Mouse (Mus musculus): ENCODE results near the gene Gtpbp4. TPM values are rescaled to one million over a fixed set of nuclear protein-coding genes. Genes with fewer than 3 reads are reported as not detected.
"Not testable (repeated sequence)": the region's sequence is repeated elsewhere in the genome, so short reads cannot be mapped to it uniquely, and the experiment has no call there.

Gene Gtpbp4
- total RNA-seq, 2 experiments from 2014 or later = 39.8 to 45.0 TPM

DNA sequence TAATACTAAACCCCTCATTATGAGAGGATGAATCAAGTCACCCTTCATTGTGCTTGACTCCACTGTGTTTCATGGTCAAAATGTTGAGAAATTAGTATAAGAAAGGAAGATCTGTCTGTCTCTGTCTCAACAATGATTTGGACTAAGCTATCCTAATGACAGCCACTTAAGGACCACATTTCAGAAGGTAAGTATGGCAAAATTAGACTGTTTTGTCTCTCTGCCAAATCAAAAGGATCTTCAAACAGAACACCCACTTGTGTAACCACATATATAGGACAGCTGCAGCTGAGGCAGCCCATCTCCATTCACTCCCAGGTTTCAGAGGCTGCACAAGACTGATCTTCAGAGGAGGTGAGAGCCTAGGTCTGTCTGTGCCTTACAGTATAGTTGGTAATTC is 43.3 kb downstream of the Gtpbp4 start, which contains the start of gene Idi2:
Gene Idi2, plus strand, starts transcription at position 301 of the 400 bp plus-strand sequence.
- not testable (repeated sequence) for H3K27ac ChIP-seq; H3K4me3 ChIP-seq; DNase-seq (ENCODE audit: low spot score in 2 of 2)

DNA sequence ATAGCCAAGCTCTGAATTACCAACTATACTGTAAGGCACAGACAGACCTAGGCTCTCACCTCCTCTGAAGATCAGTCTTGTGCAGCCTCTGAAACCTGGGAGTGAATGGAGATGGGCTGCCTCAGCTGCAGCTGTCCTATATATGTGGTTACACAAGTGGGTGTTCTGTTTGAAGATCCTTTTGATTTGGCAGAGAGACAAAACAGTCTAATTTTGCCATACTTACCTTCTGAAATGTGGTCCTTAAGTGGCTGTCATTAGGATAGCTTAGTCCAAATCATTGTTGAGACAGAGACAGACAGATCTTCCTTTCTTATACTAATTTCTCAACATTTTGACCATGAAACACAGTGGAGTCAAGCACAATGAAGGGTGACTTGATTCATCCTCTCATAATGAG is 47.8 kb downstream of the Gtpbp4 start, which contains the start of gene Gm9745:
Gene Gm9745, minus strand, starts transcription at position 101 of the 400 bp plus-strand sequence.
- DNase-seq (ENCODE audit: low spot score in 2 of 2) = not testable (repeated sequence)

GRCm38 (mm10) chr13:8943828-8944227 is 52.1 kb downstream of the Gtpbp4 start:
- H3K4me3 ChIP-seq; H3K27ac ChIP-seq; DNase-seq (ENCODE audit: low spot score in 2 of 2): not testable (repeated sequence)

More for the DNA sequence above, 47.8 kb downstream of the Gtpbp4 start, which contains the start of gene Gm9745:
- not testable (repeated sequence) for H3K27ac ChIP-seq, H3K4me3 ChIP-seq

DNA sequence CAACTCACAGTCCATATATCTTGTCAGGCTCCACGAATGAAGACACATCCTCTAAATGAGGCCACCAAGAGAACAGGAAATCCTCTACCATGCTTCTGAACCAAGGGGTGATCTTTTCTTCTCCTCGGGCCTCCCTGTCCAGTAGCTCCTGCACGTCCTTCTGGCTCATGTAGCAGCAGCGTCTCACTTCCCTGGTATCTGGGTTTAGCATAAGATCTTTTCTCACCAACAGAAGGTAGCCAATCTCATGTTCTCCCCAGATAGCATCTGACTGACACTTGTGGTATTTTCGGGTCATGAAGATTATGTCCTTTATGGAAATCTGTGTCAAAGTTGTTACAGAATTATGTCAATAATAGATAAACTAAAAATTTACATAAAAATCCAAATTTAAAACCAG is 54.2 kb downstream of the Gtpbp4 start:
- not testable (repeated sequence) for H3K27ac ChIP-seq; DNase-seq (ENCODE audit: low spot score in 2 of 2); H3K4me3 ChIP-seq

- DNase-seq (ENCODE audit: low spot score in 2 of 2); H3K4me3 ChIP-seq; H3K27ac ChIP-seq: not testable (repeated sequence)
Observed at GRCm38 (mm10) chr13:8941110-8941509, 54.8 kb downstream of the Gtpbp4 start.

DNA sequence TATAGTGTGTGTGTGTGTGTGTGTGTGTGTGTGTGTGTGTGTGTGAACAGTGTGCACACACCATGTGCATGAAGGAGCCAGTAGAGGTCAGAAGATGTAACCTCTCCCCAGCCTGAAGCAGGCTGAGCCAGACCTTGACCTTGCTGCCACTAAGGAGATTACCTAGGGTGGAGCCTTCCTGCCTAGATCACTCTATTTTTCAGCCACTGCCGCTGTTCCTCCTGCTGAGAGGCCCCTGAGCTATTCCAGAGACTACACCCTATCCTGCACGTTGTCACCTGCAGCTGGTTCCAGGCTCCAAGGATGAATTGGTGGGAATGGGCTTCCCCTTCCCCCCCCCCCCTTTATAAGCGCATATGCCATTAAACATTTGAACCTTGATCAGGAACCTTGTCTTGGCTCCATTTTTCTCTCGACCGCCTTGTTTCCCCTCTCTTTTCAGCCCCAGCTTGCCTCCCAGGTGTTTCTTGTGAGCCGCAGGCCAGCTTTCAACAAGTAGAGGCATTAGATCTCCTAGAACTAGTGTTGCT is 58.2 kb downstream of the Gtpbp4 start:
- DNase-seq (ENCODE audit: low spot score in 2 of 2); H3K4me3 ChIP-seq; H3K27ac ChIP-seq: not testable (repeated sequence)

GRCm38 (mm10) chr13:8933499-8933898 is 62.4 kb downstream of the Gtpbp4 start:
- Histone ChIP-seq H3K4me3 (no peak overlapping the region), H3K27ac (no peak overlapping the region)
- no peak for TF ChIP-seq CTCF (conservative IDR thresholded peaks at IDR 0.05)
- no peak for DNase-seq (ENCODE audit: low spot score in 2 of 2)

Small RNA genes lying within 50 kb of the gene (microRNA-seq; reads per million reads assigned to microRNA genes)
- gene Gm22750 = 0 reads per million in 2 experiments

Other genes with a start within 250 kb of the Gtpbp4 start
- 10 to 100 TPM; 88.3 to 92.9 TPM for gene Wdr37, start 124.2 kb downstream of the Gtpbp4 start, total RNA-seq (2021)
- gene Idi1, start 110.6 kb downstream of the Gtpbp4 start, total RNA-seq (2021) = 10 to 100 TPM; 28.4 to 32.1 TPM
- not detected for gene Gm9745, start 47.9 kb downstream of the Gtpbp4 start, total RNA-seq (2021)
- not detected for gene Idi2, start 43.2 kb downstream of the Gtpbp4 start, total RNA-seq (2021)
- gene Larp4b, start 97.8 kb upstream of the Gtpbp4 start, total RNA-seq (2021) = 10 to 100 TPM; 72.7 to 76.8 TPM

Data from layer of hippocampus, adult 2 months (tissue).